Mouse (Mus musculus) B cell, adult 2 months (primary cell): ENCODE results near the gene Xpa.

Experiments
- DNase-seq, 2 experiments: peaks; one replicate each; pipeline ENCODE4 v3.0.0; 2022

Gene Xpa

DNA sequence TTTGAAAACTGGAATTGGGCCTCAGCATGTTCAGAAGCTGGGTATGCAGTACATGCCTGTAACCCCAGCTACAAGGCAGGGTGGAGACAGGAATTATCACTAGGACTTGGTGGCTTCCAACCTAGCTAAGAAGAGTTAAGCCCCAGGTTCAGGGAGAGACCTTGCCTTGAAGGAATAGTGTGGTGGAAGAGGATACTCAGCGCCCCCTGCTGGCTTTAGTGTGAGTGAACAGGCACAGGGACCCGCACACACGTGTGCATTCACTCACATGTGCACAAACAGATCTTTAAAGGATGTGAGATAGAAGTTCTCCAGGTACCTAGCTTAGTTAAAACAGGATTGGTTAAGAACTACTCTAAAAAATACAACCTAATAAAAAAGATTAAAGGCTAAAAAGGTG, 51.8 kb downstream of the Xpa start:
- peak; percentile 49 to 54 for DNase-seq

GRCm38 (mm10) chr4:46138287-46139222, 57.6 kb downstream of the Xpa start, which contains the start of the genes Ncbp1 and Tstd2:
Gene Ncbp1, plus strand, starts transcription at chr4:46138613.
Gene Tstd2, minus strand, starts transcription at chr4:46138694.
- peak; percentile 92 to 94 for DNase-seq

DNA sequence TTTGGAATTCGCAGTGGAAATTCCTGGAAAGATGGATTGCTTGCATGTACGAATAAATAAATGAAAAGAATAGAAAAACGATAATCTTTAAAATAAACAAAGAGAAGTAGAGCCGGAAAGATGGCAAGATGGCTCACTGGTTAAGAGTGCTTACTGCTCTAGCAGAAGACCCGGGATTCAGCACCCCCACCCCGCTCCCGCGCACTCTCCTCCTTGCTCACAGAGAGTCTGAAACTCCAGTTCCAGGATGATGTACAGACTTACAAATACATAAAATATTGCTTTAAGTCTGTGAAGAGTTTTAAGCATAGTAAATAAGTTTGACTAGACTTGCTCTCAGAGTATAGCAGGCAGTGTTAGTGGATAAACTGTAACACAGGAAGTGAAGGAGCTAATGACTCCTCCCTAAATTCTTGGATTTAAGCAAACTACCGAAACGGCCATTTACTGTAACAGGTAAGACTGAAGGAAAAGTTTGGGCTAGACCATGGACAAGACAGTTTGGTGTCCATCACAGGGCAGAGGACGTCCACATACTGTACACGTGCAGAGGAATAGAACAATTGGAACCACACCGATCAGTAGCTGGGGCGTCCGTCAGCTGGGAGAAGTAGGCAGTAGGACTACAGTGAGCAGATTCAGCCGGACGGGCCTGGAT, 58.4 kb downstream of the Xpa start:
- DNase-seq: no peak

- DNase-seq: no peak
These were observed 64.3 kb downstream of the Xpa start for GRCm38 (mm10) chr4:46131791-46132190.

- peak; percentile 68 to 71 for DNase-seq
These were observed 65.9 kb downstream of the Xpa start for GRCm38 (mm10) chr4:46130221-46130620.

DNA sequence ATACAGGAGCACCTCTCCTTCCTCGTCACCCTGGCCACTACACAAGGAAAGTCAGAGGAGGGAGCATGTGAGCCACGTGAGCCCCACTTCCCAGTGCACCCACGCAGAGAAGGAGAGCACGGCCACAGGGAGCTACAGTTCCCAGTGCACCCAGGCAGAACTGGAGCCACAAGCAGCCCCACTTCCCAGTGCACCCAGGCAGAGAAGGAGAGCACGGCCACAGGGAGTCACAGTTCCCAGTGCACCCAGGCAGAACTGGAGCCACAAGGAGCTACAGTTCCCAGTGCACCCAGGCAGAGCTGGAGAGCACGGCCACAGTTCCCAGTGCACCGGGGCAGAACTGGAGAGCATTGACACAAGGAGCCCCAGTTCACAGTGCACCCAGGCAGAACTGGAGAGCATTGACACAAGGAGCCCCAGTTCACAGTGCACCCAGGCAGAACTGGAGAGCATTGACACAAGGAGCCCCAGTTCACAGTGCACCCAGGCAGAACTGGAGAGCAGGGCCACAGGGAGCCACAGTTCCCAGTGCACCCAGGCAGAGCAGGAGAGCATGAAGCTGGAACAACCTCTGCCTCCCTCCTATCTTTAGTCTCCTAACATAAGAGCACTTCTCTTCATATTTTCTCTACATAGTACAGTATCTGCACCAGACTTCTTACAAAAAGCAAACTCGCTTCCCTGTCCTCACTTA, 66.7 kb downstream of the Xpa start:
- DNase-seq: no peak

GRCm38 (mm10) chr4:46126541-46126940, 69.6 kb downstream of the Xpa start:
- peak; percentile 71 to 72 for DNase-seq

- DNase-seq: no peak
These were observed 72.8 kb downstream of the Xpa start for GRCm38 (mm10) chr4:46123358-46123757.

- DNase-seq: no peak
These were observed 75.3 kb downstream of the Xpa start for GRCm38 (mm10) chr4:46120767-46121166.

GRCm38 (mm10) chr4:46119514-46120094, 76.5 kb downstream of the Xpa start:
- no peak for DNase-seq

- no peak for DNase-seq
These were observed 78.6 kb downstream of the Xpa start for GRCm38 (mm10) chr4:46117536-46117935.

DNA sequence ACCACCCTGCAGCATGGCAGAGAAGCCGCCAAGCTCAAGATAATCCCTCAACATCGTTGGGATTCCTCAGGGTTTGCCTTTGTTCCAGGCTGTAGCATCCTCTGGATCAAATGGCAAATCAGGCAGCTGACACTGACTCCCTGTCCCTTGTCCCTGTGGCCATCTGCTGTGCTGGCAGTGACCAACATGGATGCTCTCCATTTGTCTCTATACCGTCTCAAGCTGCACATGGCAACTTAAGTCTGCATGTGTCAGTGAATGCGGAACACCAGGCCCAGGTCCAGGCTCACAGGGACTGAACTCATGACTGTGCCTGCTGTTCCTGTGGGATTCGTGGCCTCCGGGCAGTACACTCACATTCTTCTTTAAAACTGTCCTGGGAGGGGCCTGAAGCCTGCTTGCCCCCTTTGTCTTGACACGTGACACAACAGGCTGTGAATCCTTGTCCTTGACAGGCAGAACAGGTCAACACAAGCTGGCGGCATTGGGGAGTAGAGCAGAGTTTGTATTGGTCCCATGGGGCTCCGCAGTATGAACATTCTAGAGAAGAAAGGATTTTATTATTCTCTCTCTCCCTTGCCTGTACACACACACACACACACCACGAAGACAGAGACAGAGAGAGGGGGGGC, 79.5 kb downstream of the Xpa start:
- DNase-seq: no peak

DNA sequence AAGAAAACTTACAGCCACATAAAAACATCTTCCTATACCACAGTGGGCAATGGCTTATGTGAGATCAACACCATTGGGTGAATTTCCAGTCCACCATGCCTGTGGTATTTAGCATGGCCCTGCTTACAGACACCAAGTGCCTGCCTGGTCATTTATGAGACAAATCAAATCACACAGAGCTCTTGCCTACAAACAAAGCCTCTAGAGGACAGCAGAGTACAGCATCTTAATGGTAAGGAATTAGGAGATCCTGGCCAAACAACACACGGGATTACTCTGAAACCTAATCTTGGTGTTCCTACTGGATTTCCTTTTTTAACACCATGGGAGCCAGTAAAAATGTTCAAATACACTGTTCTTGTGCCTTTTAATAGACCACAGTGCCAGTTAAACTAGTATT, 80.8 kb downstream of the Xpa start:
- no peak for DNase-seq

DNA sequence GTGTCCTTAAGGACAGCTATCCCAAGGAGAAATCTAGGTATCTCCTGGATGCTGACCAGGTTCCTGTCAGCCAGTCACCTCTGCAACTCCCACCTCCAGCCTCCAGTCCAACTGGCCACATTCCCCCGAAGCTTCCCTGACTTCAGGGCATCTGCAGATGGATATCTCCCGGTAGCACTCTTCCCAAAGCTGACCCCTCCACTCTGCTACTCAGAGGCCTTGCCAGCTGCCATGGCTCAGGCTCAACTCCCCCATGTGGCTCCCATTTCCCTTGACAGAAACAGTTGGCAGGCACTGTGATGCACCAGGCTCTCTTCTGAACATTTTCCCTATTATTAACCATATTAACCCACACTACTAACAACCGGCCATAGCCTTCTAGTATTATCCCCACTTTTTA, 84.8 kb downstream of the Xpa start:
- DNase-seq: no peak

GRCm38 (mm10) chr4:46110084-46110483, 86.0 kb downstream of the Xpa start:
- no peak for DNase-seq
